Mouse (Mus musculus) cerebellum, adult 9-10 months (tissue): ENCODE measurements at regions not wholly inside any gene's neighbourhood (a gene's known extent, or its start where the extent isn't known, plus 50 kb on each side); places are given as distances from the start of the nearest gene placed in this dataset.

Source experiments
- DNase-seq: peaks from one replicate; pipeline ENCODE4 v3.0.0; 2022

DNA sequence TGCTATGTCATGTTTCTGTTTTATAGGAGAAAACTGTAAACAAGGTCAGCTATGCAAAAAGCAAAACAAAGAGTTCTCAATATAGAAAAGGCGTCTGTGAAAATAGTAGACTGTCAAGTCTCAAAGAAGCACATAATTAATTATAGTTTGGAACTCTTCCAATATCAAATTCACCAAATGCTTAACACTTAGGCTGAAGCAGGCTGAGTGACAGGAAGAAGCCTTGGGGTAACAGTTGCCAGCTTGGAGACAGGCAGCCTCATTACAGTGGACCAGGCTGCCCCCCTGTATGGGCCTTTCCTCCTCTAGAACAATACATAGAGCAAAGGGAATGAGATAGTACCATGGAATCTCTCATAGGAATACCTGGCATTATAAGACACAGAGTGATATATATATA, 364.8 kb upstream of the Tenm2 start:
- DNase-seq: no peak

DNA sequence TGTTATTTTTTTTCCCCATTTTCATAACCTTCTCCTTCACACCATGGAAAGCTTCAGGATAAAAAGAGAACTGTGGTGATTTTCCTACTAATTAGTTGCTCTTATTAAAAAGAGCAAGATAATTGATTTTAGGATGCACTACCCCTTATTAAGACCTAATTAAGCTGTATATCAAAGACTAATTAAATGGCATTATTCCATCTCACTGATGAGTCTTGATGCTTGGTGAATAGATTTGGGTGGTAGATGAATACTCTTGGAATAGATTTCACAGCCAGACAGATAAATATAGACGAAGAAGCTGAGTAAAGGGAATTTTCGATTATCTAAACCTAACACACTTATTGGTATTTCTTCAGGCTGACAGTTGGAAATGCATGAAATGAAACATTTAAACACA, 346.5 kb upstream of the Tenm2 start:
- no peak for DNase-seq

DNA sequence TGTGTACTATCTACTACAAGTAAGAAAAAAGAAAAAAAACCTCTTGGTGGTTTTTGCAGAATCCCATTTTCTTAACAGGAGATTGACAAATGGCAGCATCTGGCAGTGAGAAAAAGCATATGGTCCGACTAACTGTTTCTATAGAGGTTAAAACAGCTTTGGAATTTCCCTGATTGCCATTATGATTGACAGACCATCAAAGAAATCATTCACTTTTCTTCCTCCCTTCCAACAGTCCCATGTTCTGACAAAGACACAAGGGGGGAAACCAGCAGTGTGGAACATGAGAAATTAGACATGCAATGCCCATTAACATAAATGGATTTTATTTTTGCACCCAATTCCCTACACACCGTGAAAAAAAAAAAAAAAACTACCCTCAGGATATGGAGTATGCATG, 297.9 kb upstream of the Tenm2 start:
- no peak for DNase-seq

DNA sequence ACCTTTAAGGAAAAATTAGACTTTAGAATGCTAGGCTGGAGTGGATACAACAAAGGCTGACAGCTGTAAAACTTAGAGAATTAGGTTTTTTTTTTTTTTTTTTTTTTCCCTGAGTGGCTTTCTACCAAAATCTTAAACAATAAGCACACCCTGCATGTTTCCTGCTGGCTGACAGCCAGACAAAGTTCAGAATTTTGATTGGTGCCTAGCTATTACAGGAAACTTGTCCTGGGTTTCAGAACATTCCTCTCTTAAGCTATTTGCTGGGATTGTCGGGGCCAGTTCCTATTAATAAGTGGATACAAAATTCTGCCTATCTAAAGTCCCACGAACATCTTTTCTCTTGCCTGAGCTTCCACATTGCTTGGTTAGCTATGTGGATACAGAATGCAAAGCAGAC, 296.7 kb upstream of the Tenm2 start:
- no peak for DNase-seq

DNA sequence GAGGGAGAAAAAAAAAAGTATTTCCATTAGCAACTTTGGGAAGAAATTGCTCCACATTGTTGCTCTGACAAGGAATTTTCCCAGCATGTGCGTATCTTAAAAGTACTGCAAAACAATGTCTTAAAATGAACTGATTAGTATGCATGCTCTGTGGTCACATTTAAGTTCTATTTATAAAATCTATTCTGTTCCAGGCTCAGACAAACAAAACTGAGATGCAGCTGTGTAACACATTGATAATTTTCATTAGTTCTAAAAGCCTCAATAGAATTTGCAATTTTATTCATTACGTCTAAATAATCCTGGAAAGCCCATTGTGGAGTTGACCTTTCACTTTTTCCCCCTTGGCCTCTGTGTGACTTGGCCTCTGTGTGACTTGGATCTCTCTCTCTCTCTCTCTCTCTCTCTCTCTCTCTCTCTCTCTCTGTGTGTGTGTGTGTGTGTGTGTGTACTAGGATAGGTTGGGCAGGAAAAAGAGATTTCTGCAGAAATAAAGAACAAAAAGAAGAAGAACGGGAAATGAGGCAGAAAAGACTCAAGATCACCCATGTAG, 262.8 kb upstream of the Tenm2 start:
- DNase-seq: no peak

DNA sequence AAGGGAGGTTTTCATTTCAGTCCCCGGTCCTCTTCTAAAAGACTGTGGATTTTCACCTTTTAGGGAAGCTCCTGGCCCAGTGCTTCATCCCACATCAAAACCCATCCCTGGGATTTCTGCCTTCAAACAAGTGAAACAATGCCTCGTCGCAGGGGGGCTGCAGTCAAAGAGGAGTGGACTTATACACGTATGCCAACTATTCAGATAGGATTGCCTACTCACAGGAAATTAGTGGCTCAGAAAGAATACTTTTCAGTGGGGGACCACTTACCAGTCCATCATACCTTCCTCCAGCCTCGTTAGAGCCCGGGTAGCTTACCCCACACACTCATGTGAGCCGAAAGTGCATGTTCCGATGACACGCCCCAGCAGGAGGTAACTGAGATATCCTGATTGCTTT, 262.1 kb upstream of the Tenm2 start:
- no peak for DNase-seq

DNA sequence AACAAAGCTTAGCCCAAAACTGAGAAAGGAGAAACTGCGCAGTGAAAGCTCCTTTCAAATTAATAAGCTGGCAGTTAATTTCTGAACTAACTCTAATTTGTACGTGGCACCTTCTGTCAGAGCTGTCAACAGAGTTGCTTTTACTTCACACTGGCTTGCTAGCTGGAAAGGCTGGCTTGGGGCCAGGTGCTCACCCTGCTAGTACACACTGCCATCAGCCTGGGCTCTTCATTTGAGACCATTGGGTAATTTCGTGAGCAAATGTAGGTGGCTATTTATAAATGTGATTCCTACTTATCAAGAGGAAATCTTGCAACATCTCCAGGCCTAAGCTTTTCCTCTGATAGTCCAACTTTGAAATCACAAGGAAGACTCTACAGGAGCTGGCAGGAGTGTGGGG, 244.5 kb upstream of the Tenm2 start:
- DNase-seq: no peak

DNA sequence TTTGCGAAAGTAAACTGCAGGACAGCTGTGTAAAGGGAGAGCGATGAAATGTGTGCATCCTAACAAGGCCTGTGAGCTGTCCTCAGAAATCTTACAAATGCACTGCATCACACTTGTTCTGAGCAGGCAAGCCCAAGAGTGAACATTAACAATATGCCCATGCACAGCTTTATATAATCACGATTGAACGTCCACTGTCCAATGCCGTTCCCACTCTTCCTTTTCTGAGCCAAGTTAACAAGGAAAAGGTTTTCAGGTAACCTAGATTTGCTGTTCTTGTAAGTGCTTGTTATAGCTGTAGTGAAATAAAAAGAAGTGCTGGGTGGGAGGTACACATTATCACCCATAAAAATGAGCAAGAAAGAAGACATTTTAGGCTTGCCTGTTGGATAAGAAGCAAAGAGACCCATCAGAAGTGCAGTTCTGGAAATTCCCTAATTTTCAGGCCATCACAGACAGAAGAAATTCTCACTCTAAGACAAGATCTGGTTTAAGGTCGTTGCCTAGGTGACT, 243.3 kb upstream of the Tenm2 start:
- no peak for DNase-seq

DNA sequence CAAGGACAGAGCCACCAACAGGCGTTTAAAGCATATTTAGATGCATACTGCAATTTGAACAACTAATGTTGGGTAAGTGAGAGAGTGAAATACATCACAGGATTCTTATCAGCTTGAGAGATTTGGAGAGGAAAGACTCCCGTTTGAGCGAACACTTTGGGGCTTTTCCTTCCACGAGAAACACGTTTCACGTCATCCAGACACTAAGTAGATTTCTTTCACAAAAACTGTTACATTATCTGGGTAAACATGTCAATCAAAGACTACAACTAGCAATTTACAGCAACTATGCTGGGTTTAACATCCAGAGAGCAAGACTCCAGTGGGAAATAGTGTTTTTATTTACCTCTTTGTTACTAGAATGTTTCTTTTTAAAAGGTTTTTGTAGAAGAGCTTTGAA, 238.3 kb upstream of the Tenm2 start:
- no peak for DNase-seq

DNA sequence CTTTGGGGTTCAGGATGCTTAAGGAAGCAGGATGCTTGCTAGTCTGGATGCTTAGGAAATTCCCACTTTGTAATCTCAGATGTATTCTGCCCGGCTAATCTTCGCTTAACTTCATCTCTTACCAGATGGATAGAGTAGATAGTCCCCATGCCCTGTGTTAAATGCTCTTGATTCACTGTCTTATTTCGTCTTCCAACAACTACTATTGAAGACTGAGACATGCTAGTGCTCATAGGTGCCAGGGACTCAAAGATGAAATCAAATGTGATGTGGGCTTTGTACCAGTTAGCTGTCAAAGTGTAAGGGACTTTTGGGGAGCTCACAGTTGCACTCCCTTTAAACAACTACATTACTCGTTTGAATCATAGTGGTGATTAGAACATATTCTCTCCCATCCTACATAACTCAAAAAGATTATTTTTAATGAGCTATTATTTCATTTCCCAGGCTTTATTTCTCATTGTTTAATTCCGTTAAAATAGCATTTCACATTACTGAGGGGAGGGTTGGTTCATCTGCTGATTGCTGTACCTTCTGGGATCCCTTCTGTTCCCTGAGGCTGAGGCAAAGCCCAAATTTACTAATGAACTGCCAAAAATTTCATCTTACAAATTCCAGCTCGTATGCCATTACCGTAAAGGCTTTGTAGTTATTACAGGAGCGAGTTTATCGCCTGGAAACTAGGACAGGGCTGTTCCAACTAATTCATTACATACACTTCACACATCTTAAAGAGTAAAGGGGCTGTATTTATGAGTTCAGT, 228.1 kb upstream of the Tenm2 start:
- no peak for DNase-seq

DNA sequence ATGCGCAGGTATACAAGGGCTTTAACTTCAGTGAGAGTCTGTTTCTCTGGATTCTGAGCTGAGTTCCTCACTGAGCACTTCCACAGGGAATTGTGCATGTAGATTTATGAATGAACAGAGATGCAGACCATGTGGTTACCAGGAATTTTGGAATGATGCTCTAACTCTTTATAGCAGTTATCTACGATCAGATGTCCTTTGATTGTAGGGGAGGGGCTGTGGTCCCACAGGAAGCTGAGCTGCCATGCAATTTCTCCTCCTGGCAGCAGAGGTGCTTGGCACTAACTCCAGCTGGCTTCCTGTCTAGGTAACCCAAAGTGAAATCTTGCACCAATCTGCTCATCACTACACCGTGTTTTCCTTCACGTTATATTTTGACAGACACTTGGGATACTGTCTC, 226.6 kb upstream of the Tenm2 start:
- DNase-seq: no peak

DNA sequence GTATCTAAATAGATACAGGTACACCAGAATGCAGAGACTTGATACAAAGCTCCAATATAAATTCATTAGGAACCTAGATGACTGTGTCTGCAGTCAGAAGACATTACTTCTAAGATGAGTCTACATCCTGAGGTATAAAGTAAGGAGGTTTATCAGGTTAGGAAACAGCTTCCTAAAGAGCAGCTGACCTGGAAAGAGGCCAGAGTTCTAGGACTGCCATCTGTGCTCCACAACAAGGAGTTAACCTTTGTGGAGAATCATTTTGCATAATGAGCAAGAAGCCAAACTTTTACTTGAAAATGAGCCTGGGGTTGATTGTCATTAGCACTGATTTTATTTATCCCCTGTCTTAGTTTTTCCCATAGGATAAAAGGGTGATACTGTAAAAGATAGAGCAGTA, 211.6 kb upstream of the Tenm2 start:
- DNase-seq: peak; percentile 21

DNA sequence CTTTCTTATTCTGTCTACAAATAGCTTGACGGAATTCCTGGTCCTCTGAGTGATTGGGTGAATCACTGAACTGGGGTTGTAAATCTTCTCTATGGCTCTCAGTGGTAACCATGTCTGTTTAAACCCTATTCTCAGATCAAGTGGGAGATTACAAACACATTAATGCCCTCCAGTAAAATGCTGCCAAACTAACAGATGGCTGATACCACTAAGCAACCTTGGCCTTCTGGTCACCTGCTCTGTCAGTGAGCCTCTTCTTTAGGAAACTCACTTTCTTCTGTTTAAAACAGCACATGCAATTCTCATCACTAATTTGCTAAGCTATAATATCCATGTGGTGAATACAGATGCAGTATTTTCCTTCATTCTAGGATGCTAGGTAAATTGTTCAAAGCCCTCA, 210.9 kb upstream of the Tenm2 start:
- peak; percentile 3 for DNase-seq

DNA sequence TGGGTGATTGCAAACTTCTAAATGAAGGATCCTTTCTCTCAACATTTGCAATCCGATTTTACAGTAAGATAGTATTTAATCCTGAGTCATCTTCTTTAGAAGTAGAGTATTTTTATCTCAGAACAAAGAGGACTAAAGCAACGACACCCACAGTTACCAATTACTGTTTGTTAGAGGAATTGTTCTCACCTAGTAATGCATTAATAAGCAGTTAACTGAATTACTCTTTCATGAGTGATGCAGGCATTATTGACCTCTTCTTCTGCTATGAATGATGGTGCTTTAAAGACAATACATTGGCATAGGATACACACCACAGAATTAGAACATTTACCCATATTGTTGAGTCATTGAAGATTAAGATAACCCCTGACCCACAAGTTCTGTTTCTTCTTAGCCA, 207.0 kb upstream of the Tenm2 start:
- no peak for DNase-seq

DNA sequence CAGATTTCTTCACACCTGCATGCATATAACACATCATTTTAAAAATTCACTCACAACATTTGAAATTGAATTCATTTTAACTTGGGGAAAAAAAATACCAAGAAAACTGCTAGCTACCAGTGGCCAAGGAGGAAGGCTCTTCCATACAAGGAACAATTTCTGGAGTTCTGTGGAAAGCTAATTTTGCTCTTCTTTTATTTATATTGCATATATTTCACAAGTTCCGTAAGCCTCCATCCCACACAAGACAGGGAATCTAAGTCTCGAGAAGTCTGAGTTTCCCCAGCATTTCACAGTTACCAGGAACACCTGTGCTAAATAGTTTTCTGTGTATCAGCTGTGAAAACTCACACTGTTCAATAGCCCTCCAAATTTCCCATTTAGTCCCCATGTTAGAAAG, 198.8 kb upstream of the Tenm2 start:
- no peak for DNase-seq

DNA sequence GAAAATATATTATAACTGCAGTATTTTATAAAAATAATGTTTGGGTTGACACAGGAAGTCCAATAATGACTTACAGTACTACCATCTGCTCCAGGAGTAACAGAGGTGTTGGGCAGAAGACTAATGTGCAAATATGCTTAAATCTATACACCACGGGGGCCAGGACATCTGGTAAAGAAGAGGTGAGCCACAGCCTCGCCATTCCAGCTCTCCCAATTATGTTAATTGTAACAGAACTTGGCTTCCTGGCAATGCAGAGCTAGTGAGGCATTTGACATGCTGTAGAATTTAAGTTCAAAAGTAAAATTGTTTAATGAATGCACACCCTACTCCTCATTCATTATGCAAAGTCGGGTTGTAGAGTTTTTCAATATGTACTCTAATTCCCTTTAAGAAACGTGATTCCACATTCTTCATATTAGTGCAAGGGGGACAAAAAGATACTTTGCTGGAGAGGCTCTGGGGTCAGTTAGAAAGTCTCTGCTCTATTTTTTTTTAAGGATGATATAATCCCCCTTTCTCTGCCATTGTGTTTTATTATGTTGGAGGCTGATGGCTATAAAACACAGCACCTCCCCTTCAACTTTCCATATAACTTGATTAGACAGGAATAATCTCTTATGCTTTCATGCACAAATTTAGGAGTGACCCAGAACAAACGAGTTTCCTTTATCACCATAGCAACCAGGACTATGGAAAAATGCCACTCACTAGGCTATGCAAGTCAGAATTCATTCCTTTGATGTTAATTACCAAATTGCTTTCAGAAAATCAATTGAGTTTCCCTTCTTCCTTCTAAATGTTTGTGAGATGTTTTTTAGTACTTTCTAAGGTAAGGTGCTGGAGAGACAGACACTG, 188.8 kb upstream of the Tenm2 start:
- no peak for DNase-seq

DNA sequence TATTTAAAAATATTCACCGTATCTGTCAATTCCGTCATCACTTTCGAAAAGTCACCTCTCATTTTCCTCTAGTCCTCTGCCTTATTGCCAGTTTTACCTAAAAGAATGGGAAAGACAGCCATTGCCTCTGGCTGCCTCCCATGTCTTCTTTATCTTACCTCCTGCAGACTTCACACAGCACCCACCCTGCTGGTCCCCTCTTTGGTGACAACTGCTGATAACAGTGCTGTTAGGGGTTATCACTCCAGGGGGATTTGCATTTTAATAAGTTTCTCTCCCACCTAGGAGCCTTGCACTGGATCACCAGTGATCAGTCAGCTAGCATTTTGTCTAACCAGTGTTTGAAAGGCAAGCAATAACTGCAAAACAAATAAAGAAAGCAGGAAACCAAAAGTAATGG, 177.1 kb upstream of the Tenm2 start:
- no peak for DNase-seq

DNA sequence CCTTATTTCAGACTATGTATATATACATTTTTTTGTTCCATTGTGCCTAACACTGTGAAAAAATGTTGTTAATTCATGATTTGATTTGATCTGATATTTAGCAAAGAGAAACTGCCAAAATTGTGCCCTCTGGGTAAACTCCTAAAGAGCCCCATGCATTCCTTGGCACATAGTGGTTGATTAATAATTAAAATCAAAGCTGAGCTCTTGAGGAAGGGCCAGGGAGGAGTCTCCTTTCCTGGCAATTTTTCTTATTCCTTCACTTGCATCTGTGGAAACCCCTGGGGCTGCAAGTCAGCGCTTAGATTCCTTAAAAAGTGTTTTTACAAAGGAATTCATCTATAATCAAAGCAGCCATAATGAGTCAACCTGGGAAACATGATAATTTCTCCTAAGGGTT, 132.2 kb upstream of the Tenm2 start:
- DNase-seq: no peak

DNA sequence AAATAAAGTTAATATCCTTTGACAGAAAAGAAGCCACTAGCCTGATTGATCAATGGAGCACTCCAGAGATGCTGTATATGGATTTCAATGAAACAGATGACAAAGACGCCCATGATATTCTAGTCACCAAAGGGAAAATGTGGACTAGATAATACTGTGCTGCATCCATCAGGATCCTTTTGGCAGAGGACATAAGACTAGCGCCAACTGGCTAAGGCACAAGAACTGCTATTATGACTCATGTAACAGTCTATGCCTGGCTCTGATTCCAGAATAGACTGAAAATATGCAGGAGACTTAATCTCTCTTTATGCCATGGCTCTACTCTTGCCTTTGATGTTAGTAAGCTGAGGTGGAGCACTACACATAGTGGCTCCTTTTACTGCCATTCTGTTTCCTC, 128.7 kb upstream of the Tenm2 start:
- DNase-seq: peak; percentile 61

DNA sequence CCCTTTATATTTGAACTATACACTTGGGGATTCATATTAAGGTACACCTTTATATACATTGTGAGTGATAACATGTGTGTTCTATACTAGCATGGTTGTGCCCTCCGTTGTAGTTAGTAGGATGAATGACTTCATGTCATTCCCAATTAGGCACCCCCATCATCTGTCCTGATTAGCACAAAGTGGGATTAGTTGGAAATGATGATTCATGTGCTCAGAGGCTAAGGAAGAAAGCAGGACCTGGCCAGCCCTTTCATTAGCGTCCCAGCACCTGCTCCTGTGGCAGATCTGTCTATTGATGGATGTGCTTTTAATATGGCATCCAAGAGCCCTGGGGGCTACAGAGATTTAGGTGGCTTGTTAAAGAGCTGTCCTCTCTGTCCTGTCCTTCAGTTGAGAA, 119.3 kb upstream of the Tenm2 start:
- no peak for DNase-seq

DNA sequence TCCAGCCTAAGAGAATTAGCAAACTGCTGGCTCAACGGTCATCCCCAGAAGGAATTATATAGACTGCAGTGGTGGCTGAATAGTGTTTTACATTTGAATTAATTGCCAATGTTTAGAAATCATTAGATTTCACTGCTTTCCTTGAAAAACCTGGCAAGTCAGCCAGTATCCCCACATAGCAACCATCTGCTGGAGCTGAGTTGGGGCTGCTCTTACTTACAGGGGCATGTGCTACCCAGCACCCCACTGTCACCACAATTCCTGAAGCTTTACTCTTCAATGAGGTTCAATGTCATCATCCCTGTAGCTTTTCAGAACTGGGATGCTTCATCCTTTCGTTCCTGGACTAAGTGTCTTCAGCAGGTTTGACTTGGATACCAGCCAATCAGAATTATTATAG, 73.9 kb upstream of the Tenm2 start:
- DNase-seq: no peak

DNA sequence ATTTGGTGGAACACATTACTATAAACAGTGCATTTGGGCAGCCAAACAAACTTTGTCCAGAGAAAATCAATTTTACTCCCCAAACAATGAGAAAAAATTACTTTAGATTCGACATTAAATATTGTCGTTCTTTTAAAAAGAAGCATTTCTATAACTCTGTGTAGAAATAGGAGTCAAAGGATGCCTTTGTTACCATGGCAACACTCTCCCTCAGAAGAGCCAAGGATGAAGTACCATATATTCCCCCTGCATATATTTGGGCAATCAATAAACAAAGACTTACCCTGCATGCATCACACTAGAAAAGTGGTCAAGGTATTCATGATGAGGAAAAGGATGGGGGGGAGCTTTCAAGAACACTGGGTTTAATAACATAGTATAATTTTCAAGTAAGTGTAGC, 70.9 kb upstream of the Tenm2 start:
- no peak for DNase-seq
